Mouse (Mus musculus): Measurements from ENCODE around the gene Actl6a.
"Not testable (repeated sequence)": the region's sequence is repeated elsewhere in the genome, so short reads cannot be mapped to it uniquely, and the experiment has no call there.

The Actl6a gene

DNA sequence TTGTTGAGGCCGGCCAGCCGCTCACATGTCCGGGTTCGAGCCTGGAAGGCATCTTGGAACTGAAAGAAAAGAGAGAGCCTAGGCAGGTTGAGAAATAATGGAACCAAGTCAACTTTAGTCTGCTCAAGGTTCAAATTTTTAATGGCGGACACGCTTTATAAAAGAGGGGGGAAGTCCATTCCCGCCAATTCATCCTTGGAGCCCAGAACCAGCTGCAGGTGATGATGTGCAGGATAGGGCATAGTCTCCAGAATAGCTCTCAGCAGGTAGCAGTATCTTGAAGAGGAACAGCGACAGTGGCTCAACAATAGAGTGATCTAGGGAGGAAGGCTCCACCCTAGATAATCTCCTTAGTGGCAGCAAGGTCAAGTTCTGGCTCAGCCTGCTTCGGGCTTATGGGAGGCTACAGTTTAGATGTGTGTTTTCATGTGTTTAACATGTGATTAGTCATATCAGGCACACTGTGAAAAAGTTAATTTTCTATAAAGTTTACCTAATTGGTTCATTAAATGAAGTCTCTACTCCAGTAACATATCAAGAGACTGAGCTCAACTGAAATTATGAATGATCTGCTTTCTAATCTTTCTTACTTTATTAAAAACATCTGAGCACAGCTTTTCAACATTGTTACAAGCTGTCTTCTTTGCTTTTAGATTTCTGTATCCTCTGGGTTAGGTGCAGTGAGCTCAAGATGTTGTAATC lies at the start of gene Actl6a:
Gene Actl6a (plus strand): TSS at position 652 of the 702 bp plus-strand sequence.
- DNase-seq (ENCODE audit: low read depth, low spot score); H3K27me3 ChIP-seq (ENCODE audit: control insufficient read depth, insufficient read depth, low read length, poor library complexity, severe bottlenecking); H3K36me3 ChIP-seq (ENCODE audit: control insufficient read depth, insufficient read depth, low read length, poor library complexity, severe bottlenecking): not testable (repeated sequence)

DNA sequence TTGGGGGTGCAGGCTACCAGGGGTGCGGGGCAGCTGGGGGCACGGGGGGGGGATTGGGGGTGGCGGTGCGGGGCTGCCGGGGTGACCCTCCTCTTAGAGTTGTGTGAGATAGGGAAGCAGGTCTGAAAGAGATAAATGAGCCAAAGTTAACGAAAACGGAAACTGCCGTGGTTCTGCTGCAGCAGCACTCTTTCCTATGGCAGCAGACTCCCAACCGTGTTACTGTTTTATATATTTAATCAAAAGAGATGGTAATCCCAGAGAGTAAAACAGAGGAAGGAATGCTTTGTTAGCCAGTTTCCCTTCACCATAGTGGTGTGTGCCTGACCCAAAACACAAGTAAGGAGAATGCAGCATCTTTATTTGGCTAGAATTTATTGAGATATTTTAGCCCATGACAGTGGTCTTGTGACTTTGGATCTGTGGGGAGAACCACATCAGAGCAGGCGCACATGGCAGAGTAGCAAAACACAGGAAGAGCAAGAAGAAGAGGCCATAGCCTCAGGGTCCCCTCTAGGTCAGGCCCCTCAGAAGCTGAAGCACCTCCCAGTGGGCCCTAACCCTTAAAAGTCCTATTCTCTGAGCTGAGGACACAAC lies 49.6 kb upstream of the Actl6a start:
- Histone ChIP-seq H3K36me3 (ENCODE audit: control insufficient read depth, insufficient read depth, low read length, poor library complexity, severe bottlenecking) (no peaks in the 10 kb centered on the region), H3K27me3 (ENCODE audit: control insufficient read depth, insufficient read depth, low read length, poor library complexity, severe bottlenecking) (no peaks in the 10 kb centered on the region)
- DNase-seq (ENCODE audit: low read depth, low spot score): no peak

DNA sequence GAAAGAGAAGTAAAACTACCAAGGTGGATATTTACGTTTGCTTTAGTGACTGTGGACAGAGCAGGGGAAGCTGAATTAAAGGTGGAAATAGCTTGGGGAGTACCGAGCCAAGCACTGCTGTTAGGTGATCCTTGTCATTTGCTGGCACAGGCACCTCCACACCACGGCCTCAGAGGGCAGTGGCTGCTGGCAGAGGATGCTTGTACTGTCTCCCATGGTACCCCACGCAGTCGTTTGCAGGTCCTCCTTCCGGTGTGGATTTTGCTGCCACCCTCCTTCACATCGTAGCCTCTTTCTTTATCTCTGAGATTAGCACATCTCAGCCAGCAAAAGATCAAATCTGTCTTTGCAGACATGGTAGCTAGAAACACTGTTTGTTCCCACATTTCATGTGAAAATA lies 47.7 kb upstream of the Actl6a start:
- H3K27me3 ChIP-seq (ENCODE audit: control insufficient read depth, insufficient read depth, low read length, poor library complexity, severe bottlenecking): no peaks in the 10 kb centered on the region
- no peak for DNase-seq (ENCODE audit: low read depth, low spot score)
- no peaks in the 10 kb centered on the region for H3K36me3 ChIP-seq (ENCODE audit: control insufficient read depth, insufficient read depth, low read length, poor library complexity, severe bottlenecking)

DNA sequence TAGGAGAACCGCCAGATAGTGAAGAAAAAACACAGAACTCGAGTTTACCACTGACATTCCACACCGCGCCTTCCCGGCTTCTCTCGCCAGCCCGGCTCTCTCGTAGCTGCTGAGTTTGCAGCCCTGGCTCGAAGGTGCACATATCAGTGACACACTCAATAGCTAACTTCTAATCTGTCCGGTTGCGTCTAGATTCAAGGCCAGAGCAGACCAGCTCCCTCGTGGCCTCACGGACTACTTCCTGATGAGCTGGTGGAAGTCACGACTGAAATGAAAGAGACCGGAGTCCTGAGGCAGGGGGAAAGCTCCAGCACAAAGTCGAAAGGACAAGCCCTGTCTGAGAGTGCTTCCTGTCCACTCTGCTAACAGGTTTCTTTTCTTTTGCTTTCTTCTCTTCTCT lies 47.3 kb upstream of the Actl6a start:
- Histone ChIP-seq H3K36me3 (ENCODE audit: control insufficient read depth, insufficient read depth, low read length, poor library complexity, severe bottlenecking) (no peaks in the 10 kb centered on the region), H3K27me3 (ENCODE audit: control insufficient read depth, insufficient read depth, low read length, poor library complexity, severe bottlenecking) (no peaks in the 10 kb centered on the region)
- DNase-seq (ENCODE audit: low read depth, low spot score): no peak

DNA sequence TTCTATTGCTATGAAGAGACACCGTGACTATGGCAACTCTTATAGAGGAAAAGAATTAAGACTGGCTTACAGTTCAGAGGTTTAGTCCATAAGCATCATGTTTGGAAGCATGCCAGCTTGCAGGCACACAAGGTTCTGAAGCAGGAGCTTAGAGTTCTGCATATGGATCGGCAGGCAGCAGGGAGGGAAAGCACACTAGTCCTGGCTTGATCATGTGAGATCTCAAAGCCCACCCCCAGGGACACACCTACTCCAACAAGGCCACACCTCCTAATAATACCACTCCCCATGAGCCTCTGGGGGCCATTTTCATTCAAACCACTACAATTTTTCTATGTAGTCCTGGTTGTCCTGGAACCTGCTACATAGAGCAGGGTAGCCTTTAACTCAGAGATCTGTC lies 46.6 kb upstream of the Actl6a start:
- no peak for DNase-seq (ENCODE audit: low read depth, low spot score)
- no peaks in the 10 kb centered on the region for H3K36me3 ChIP-seq (ENCODE audit: control insufficient read depth, insufficient read depth, low read length, poor library complexity, severe bottlenecking)

DNA sequence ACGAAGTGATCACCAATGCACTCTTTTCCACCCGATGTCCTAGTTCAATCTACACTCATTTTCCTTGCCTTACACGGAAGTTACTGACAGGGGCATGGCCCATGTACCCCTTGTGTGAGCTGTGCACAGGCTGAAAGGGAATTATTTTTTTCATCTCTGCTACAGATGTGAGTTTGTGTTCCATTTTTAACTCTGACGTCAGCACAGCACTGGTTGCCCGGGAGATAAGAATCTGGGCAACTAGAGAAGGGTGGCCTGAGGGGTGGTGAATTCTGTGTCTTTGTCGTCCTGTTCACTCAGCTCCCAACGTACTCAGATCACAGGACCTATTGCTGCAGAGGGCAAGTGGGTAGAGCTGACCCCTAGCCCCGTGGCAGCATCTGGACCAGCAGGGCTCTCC lies 45.8 kb upstream of the Actl6a start:
- Histone ChIP-seq H3K27me3 (ENCODE audit: control insufficient read depth, insufficient read depth, low read length, poor library complexity, severe bottlenecking) (no peaks in the 10 kb centered on the region), H3K36me3 (ENCODE audit: control insufficient read depth, insufficient read depth, low read length, poor library complexity, severe bottlenecking) (no peaks in the 10 kb centered on the region)
- DNase-seq (ENCODE audit: low read depth, low spot score): no peak

More for the DNA sequence above, 46.6 kb upstream of the Actl6a start:
- H3K27me3 ChIP-seq (ENCODE audit: control insufficient read depth, insufficient read depth, low read length, poor library complexity, severe bottlenecking): no peaks in the 10 kb centered on the region

DNA sequence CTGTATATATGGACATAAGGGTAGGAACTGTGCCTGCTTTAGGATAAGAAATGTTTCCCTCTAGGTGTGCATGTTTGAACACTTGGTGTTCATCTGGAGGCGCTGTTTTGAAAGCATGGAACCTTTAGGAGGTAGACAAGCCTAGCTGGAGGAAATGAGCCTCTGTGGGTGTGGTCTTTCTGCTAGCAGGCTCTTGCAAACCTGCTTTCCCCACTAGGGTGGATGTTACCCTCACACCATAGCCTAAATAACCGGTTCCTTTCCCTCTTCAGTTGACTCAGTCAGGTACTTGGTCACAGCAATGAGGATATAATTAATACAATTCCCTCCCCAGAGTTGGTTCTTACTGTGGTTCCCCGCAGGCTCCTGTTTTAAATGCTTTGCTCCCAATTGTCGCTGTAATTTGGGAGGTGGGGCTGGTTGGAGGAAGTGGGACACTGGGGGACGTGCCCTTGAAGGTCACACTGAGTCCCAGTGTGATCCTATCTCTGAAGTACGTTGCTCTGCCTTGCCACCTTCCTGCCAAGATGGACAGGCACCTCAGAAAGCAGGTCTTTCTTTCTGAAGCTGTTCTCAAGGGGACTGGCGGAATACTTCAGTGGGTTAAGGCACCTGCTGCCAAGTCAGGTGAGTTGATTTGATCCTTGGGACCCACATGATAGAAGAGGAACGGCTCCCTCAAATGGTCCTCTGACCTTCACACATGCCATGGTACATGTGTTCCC lies 45.1 kb upstream of the Actl6a start:
- Histone ChIP-seq H3K27me3 (ENCODE audit: control insufficient read depth, insufficient read depth, low read length, poor library complexity, severe bottlenecking) (no peaks in the 10 kb centered on the region), H3K36me3 (ENCODE audit: control insufficient read depth, insufficient read depth, low read length, poor library complexity, severe bottlenecking) (no peaks in the 10 kb centered on the region)
- DNase-seq (ENCODE audit: low read depth, low spot score): no peak

DNA sequence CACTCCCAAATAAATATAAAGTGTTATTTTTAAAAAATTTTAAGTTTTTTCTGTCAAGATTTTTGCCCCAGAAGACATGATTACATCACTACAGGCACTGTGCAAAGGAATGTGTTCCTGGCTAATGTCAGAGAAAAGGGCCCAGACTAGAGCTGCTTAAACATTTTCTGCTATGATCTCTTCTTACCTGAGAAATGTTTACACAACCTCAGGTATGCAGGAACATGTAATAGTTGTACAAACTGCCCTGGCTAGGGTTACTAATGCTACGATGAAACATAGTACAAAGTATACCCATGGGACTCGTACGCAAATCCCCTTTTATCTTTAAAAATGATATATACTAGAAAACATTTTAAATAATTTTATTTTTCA lies 44.6 kb upstream of the Actl6a start:
- H3K27me3 ChIP-seq (ENCODE audit: control insufficient read depth, insufficient read depth, low read length, poor library complexity, severe bottlenecking): no peaks in the 10 kb centered on the region
- DNase-seq (ENCODE audit: low read depth, low spot score): no peak

DNA sequence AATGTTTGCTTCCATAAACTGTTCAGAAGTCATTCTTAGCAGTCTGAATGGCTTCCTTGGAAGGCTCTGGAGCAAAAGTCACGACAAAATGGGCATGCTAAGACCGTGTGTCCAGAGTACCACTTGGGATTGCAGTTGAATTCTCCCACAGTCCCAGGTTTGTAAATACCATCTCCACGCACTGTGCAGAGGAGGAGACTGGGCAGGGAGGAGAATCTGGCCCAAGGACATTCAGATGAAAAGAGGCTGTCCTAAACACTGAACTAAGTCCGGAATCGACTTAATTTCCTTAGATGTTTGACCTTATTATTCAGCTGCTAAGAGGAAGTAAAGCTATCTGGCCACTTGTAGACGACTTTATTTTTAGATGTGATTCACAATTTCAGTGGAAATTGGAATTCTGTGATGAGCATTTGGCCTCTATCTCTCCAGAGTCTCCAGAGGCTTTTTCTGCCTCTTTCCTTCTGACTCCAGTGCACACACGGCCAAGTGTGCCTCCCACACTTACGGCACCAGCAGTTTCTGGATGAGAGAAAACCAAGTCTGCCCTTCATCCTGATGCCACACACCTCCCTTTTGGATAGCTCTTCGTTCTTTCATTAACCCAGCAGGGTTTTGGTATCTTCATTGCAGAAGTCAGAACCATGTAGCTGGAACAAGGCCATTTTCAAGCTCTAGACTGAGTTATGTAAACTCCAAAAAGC lies 37.7 kb upstream of the Actl6a start:
- DNase-seq (ENCODE audit: low read depth, low spot score): no peak
- Histone ChIP-seq H3K36me3 (ENCODE audit: control insufficient read depth, insufficient read depth, low read length, poor library complexity, severe bottlenecking) (no peaks in the 10 kb centered on the region), H3K27me3 (ENCODE audit: control insufficient read depth, insufficient read depth, low read length, poor library complexity, severe bottlenecking) (no peaks in the 10 kb centered on the region)

More for the DNA sequence above, 44.6 kb upstream of the Actl6a start:
- H3K36me3 ChIP-seq (ENCODE audit: control insufficient read depth, insufficient read depth, low read length, poor library complexity, severe bottlenecking): no peaks in the 10 kb centered on the region

DNA sequence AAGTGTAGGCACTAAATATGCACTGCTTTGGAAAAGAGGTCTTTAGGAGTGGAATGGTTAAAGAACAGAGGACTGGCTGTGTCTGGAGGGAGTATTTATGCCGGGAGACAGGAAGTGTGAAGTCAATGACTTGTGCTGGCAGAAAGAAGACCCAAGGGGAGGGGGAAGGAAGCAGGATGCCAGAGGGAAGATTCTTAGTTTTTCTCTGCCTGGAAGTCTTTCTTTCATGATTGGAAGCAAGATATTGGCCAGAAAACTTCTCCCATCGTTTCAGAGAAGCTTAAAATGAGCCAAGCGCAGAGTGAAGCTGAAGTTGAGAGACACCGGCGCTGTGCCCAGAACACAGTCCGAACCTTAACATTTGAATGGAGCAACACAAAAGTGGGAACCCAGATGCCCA lies 36.9 kb upstream of the Actl6a start:
- no peak for DNase-seq (ENCODE audit: low read depth, low spot score)

DNA sequence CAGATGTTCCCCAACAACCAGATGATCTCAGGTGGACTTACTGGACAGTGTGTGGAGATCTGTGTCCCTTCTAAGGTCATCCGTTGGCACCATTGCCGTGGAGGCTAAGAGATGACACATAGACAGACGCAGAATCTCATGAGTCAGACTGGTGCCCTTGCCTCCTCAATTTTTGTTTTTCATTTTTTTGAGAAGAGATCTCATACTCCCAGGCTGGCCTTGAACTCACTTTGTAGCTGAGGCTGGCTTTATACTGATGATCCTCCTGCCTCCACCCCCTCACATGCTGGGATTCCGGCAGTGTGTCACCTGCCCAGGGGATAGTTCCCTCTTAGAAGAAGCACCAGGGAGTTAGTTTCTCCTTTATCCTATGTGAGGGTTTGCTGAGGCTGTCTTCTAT lies 35.9 kb upstream of the Actl6a start:
- Histone ChIP-seq H3K36me3 (ENCODE audit: control insufficient read depth, insufficient read depth, low read length, poor library complexity, severe bottlenecking) (no peaks in the 10 kb centered on the region), H3K27me3 (ENCODE audit: control insufficient read depth, insufficient read depth, low read length, poor library complexity, severe bottlenecking) (no peaks in the 10 kb centered on the region)
- no peak for DNase-seq (ENCODE audit: low read depth, low spot score)

More for the DNA sequence above, 36.9 kb upstream of the Actl6a start:
- no peaks in the 10 kb centered on the region for H3K36me3 ChIP-seq (ENCODE audit: control insufficient read depth, insufficient read depth, low read length, poor library complexity, severe bottlenecking)
- H3K27me3 ChIP-seq (ENCODE audit: control insufficient read depth, insufficient read depth, low read length, poor library complexity, severe bottlenecking): no peaks in the 10 kb centered on the region

DNA sequence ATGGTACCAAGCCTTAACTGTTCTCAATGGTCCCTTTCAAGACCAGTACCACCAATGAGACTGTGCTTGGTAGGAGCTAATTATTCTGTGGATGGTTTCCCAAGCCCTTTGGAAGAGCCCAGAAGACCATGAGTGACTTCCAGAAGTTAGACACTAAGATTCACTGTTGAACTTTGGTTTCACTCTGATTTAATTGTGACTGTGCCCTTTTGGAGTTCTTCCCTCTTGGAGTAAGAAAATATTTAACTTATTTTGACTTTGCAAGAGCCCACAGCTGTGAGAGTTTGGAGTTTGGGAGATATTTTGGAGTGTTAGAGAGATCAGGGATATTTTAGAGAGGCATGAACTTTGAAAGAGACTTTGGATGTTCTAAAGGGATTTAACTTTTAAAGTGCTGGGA lies 32.9 kb upstream of the Actl6a start:
- no peaks in the 10 kb centered on the region for H3K36me3 ChIP-seq (ENCODE audit: control insufficient read depth, insufficient read depth, low read length, poor library complexity, severe bottlenecking)
- no peaks in the 10 kb centered on the region for H3K27me3 ChIP-seq (ENCODE audit: control insufficient read depth, insufficient read depth, low read length, poor library complexity, severe bottlenecking)
- DNase-seq (ENCODE audit: low read depth, low spot score): no peak

DNA sequence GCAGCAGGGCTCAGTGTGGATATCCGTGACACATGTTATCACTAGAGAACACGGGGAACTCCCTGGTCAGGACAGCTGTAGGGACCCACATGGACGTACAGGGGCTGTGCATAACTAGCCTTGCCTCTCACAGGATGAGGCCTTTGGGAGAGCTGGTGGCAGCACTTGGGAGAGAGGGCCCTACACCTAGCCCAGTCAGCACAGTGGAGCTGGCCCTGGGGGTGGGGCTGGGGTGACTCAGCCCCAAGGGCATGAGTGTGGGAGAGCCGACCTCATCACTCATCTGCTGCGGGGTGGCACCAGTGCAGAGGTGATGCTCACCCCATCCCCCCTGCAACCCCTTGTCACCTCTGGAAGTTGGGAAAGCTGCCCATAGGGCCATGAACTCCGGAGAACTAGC lies 29.7 kb upstream of the Actl6a start:
- no peak for DNase-seq (ENCODE audit: low read depth, low spot score)
- H3K36me3 ChIP-seq (ENCODE audit: control insufficient read depth, insufficient read depth, low read length, poor library complexity, severe bottlenecking): no peaks in the 10 kb centered on the region
- H3K27me3 ChIP-seq (ENCODE audit: control insufficient read depth, insufficient read depth, low read length, poor library complexity, severe bottlenecking): no peaks in the 10 kb centered on the region

DNA sequence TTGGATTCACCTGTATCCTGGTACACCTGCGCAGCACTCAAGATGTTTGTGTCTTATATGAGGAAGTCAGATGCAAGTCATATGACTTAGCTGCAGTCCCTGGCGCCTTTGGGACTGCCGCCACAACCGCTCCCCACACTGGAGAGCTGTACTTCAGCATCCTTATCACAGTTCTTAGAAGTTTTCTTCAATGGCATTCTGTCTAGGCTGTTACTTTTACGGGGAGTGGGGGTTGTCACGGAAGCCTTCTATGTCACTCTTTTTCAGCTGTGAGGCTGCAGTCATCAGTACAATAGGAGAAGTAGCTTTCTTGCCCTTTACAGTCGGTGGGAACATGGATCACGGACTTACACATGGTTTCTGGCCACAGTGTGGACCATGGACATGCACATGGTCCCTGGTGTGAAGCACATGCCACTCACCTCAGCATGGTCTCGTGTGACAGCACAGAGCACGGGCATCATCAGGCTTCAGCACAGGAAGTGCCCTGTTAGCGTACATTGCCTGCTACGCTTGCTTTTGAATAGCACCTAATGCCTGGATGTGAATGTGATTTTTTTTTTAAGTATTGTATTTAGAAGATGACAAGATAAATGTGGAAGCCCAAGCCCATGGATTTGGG lies 23.1 kb upstream of the Actl6a start:
- H3K36me3 ChIP-seq (ENCODE audit: control insufficient read depth, insufficient read depth, low read length, poor library complexity, severe bottlenecking): no peaks in the 10 kb centered on the region
- DNase-seq (ENCODE audit: low read depth, low spot score): no peak

More for the DNA sequence above, 23.1 kb upstream of the Actl6a start:
- no peaks in the 10 kb centered on the region for H3K27me3 ChIP-seq (ENCODE audit: control insufficient read depth, insufficient read depth, low read length, poor library complexity, severe bottlenecking)
